Comparison of ENCODE assay signal across 8 mouse cellular contexts in genomic region chr9:45268597-45269325, GRCm38 (mm10). TPM values are rescaled to one million over a fixed set of nuclear protein-coding genes. Genes with fewer than 3 reads are reported as not detected.
A peak's percentile ranks its signal among the peaks of the same experiment; 100 is the strongest.
DNase-seq lines count a peak whose midpoint lies in the region; ATAC-seq lines count a peak whose summit lies in the region.

Il10ra (minus strand) TSS chr9:45269149.

- no peaks in the 10 kb centered on the region for H3K36me3 ChIP-seq in limb, embryonic 12.5 days

- WGBS in limb, embryonic 12.5 days = 6% methylated on average over 36 of the region's 36 CpGs

- peaks cover 57% of the 10 kb centered on the region for H3K27me3 ChIP-seq in limb, embryonic 12.5 days

- peak within 1 kb of the TSS; percentile 44; the same call in 1 of the 2 replicates for H3K9ac ChIP-seq in limb, embryonic 12.5 days (replicated peaks)

- H3K27ac ChIP-seq in limb, embryonic 12.5 days = no peak within 1 kb of the TSS

- H3K4me1 ChIP-seq in limb, embryonic 12.5 days (replicated peaks) = 0 out of 2 replicates have a peak, but pooled peaks cover 3% of the 10 kb centered on the region

- H3K9me3 ChIP-seq in limb, embryonic 12.5 days = no peaks in the 10 kb centered on the region

- peak; percentile 45 to 59 for DNase-seq in adrenal gland, adult 18-20 months (ENCODE audit: low spot score in 2 of 2)
- peak; percentile 48 for DNase-seq in cerebellum, postnatal 10 days
- peak; percentile 49 for DNase-seq in gastrocnemius, postnatal 10 days
- DNase-seq in induced T-regulatory cell, adult 2 months (ENCODE audit: low read depth) = peak; percentile 86
- peak; percentile 69 for DNase-seq in mesoderm, embryonic 11.5 days (ENCODE audit: low read depth, low spot score)
- peak; percentile 38 for DNase-seq in right cerebral cortex, postnatal 25 days
- DNase-seq in MN1 (ENCODE audit: low spot score) = no peak

- H3K4me3 ChIP-seq in limb, embryonic 12.5 days (replicated peaks) = peak within 1 kb of the TSS; percentile 42

- no peak for ATAC-seq in limb, embryonic 12.5 days (ENCODE audit: insufficient number of reproducible peaks, insufficient read depth, low FRiP score, low TSS enrichment, low read depth)

- H3K4me2 ChIP-seq in limb, embryonic 12.5 days = peak within 1 kb of the TSS; percentile 70

RNA-seq across cellular contexts. Expression of gene Il10ra, which starts in this region (rescaled TPM):
- total RNA-seq in adrenal gland, adult 18-20 months (2021) = 1 to 10 TPM; 3.8 to 4.3 TPM
- 1 to 10 TPM in 1 of 2 experiments, under 1 TPM in 1; 0.80 to 1.0 TPM for total RNA-seq in gastrocnemius, postnatal 10 days (2021)
- polyA plus RNA-seq in limb, embryonic 12.5 days (2016; fragmentation: Nextera tagmentation; extraction: Ambion mirVana) = 0.63 TPM in 2 replicates
